ENCODE assay signal across 8 mouse cellular contexts in the genomic region with DNA sequence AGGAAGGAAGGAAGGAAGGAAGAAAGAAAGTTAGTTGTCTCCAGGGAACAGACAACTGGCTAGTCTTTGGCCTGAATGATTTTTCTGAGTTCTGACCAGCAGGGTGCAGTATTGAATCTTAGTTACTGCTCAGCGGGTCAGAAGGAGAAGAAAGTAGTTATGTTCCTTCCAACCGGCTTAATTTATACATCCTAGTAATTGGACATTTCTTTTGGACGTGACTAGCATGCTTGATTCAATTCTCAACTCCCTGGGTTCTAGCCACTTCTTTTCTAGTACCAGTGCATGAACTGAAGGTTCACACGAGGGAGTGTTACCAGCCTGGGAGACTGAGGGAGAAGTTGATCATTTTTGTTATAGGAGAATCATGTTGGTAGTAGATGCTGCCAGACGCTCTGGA.
DNase-seq lines count a peak whose midpoint lies in the region; ATAC-seq and TF ChIP-seq lines count a peak whose summit lies in the region.

No protein-coding gene starts in this region.

- TF ChIP-seq EP300 in MEL (IDR thresholded peaks at IDR 0.05; ENCODE audit: low read depth in 1 of 2, low read length in 2 of 2): no peak

- no peaks in the 10 kb centered on the region for H3K79me2 ChIP-seq in MEL (ENCODE audit: control insufficient read depth, insufficient read depth, low read length, poor library complexity)

- peak; percentile 53 for DNase-seq in intestine, embryonic 14.5 days (ENCODE audit: low spot score)
- DNase-seq in MEL (ENCODE audit: low read depth, low spot score): peak; percentile 9
- peak; percentile 78 to 81 for DNase-seq in cerebellum, postnatal 10 days
- peak; percentile 78 for DNase-seq in heart, postnatal 4 days
- DNase-seq in left cerebral cortex, adult 9 months (ENCODE audit: low spot score in 2 of 2): peak; percentile 1 to 71
- peak; percentile 42 for DNase-seq in right cerebral cortex, postnatal 25 days

- no peak overlapping the region for H3K4me3 ChIP-seq in intestine, embryonic 14.5 days (ENCODE audit: low read depth, low read length)
- H3K4me3 ChIP-seq in intestine, embryonic 15.5 days (replicated peaks): no peak overlapping the region
- no peak overlapping the region for H3K4me3 ChIP-seq in MEL (ENCODE audit: control insufficient read depth in 1 of 2, insufficient read depth in 1 of 2, low read depth in 2 of 2, low read length in 2 of 2)

- H3K9ac ChIP-seq in intestine, embryonic 14.5 days (ENCODE audit: low read length): no peak overlapping the region
- H3K9ac ChIP-seq in intestine, embryonic 15.5 days: no peak overlapping the region
- no peak overlapping the region for H3K9ac ChIP-seq in MEL (ENCODE audit: control insufficient read depth, low read depth, low read length, poor library complexity, severe bottlenecking)

- H3K36me3 ChIP-seq in intestine, embryonic 14.5 days (ENCODE audit: control insufficient read depth, insufficient read depth, low read length): no peaks in the 10 kb centered on the region
- no peaks in the 10 kb centered on the region for H3K36me3 ChIP-seq in intestine, embryonic 15.5 days
- H3K36me3 ChIP-seq in MEL (ENCODE audit: control insufficient read depth in 1 of 2, insufficient read depth in 2 of 2, low read length in 2 of 2): no peaks in the 10 kb centered on the region

- peak; percentile 26 for TF ChIP-seq RAD21 in MEL (IDR thresholded peaks at IDR 0.05; ENCODE audit: low read depth, low read length)

- no peak for ATAC-seq in intestine, embryonic 14.5 days (replicated peaks; ENCODE audit: low FRiP score, low TSS enrichment, low read depth)
- no peak for ATAC-seq in intestine, embryonic 15.5 days
- no peak for ATAC-seq in monocyte, adult 5-6 weeks (replicated peaks; ENCODE audit: insufficient number of reproducible peaks, low FRiP score, low TSS enrichment, poor library complexity, severe bottlenecking)

- H3K4me1 ChIP-seq in intestine, embryonic 14.5 days (replicated peaks; ENCODE audit: control insufficient read depth, insufficient read depth, low read length): no peaks in the 10 kb centered on the region
- no peaks in the 10 kb centered on the region for H3K4me1 ChIP-seq in intestine, embryonic 15.5 days (replicated peaks)
- no peaks in the 10 kb centered on the region for H3K4me1 ChIP-seq in MEL (ENCODE audit: control insufficient read depth in 1 of 2, insufficient read depth in 2 of 2, low read length in 2 of 2)

- no peak for TF ChIP-seq POLR2A in MEL (IDR thresholded peaks at IDR 0.05; ENCODE audit: control insufficient read depth in 1 of 2, insufficient read depth in 1 of 2, low read depth in 1 of 2, low read length in 2 of 2, poor library complexity in 1 of 2)

- H3K27me3 ChIP-seq in intestine, embryonic 14.5 days (replicated peaks; ENCODE audit: control insufficient read depth, insufficient read depth, low read length): no peaks in the 10 kb centered on the region
- H3K27me3 ChIP-seq in intestine, embryonic 15.5 days (replicated peaks): no peaks in the 10 kb centered on the region
- no peaks in the 10 kb centered on the region for H3K27me3 ChIP-seq in MEL (ENCODE audit: control insufficient read depth in 1 of 2, insufficient read depth in 2 of 2, low read length in 2 of 2)

- H3K9me3 ChIP-seq in intestine, embryonic 14.5 days (ENCODE audit: control insufficient read depth, low read length): no peaks in the 10 kb centered on the region
- H3K9me3 ChIP-seq in intestine, embryonic 15.5 days: no peaks in the 10 kb centered on the region
- no peaks in the 10 kb centered on the region for H3K9me3 ChIP-seq in MEL (replicated peaks; ENCODE audit: insufficient read depth, low read length)

- WGBS in intestine, embryonic 14.5 days: 25% methylated on average over 5 of the region's 5 CpGs
- WGBS in intestine, embryonic 15.5 days: 25% methylated on average over 5 of the region's 5 CpGs

- no peak overlapping the region for H3K4me2 ChIP-seq in intestine, embryonic 14.5 days (ENCODE audit: low read length)
- no peak overlapping the region for H3K4me2 ChIP-seq in intestine, embryonic 15.5 days (replicated peaks)

- no peak overlapping the region for H3K27ac ChIP-seq in intestine, embryonic 14.5 days (ENCODE audit: low read depth)
- no peak overlapping the region for H3K27ac ChIP-seq in intestine, embryonic 15.5 days
- no peak overlapping the region for H3K27ac ChIP-seq in MEL (ENCODE audit: control insufficient read depth, low read depth, low read length)

- TF ChIP-seq CTCF in MEL (IDR thresholded peaks at IDR 0.05 in 2 of 3, conservative IDR thresholded peaks at IDR 0.05 in 1 of 3; ENCODE audit: control insufficient read depth in 1 of 3, insufficient read depth in 1 of 3, low read depth in 2 of 3, low read length in 3 of 3, poor library complexity in 1 of 3, severe bottlenecking in 1 of 3): peak in 1 of 3 experiments; percentile 29; a peak in 2 of 6 replicates

TF ChIP-seq in MEL, 35 proteins besides CTCF, POLR2A, EP300 and RAD21:
- TF ChIP-seq POLR2AphosphoS2 (IDR thresholded peaks at IDR 0.05; ENCODE audit: low read length) (no peak), E2F4 (IDR thresholded peaks at IDR 0.05; ENCODE audit: borderline replicate concordance, low read depth, low read length) (no peak), SMC3 (IDR thresholded peaks at IDR 0.05; ENCODE audit: low read depth, low read length) (peak; percentile 34), MXI1 (IDR thresholded peaks at IDR 0.05; ENCODE audit: low read depth, low read length) (no peak)
TF ChIP-seq in MEL: peak in this region for 1.

Comparison
In these comparisons a context has a peak if more than half of its experiments do, and no peak if none do; other contexts are left out.
1. DNase-seq: peak in every context shown above with its lines; median percentile 80 in cerebellum, postnatal 10 days; 78 in heart, postnatal 4 days; 53 in intestine, embryonic 14.5 days; 42 in right cerebral cortex, postnatal 25 days; 36 in left cerebral cortex, adult 9 months; 9 in MEL.